Mouse (Mus musculus): Measurements from ENCODE around the gene Exoc6b.

- no peak for TF ChIP-seq CTCF (IDR thresholded peaks at IDR 0.05; ENCODE audit: low read depth)
- no peak for TF ChIP-seq EP300 (IDR thresholded peaks at IDR 0.05; ENCODE audit: low read depth)
Measured at GRCm38 (mm10) chr6:84751409-84751808, 317.9 kb downstream of the Exoc6b start.

Data from heart, postnatal 0 days (tissue).